Mouse (Mus musculus) midbrain, embryonic 14.5 days (tissue): ENCODE data around the gene Slc10a7. TPM values are rescaled to one million over a fixed set of nuclear protein-coding genes. Genes with fewer than 3 reads are reported as not detected.

Experiments used
- ATAC-seq: fragments of 200-750 bp; cut with Nextera tagmentation; 2 replicates; pipeline ENCODE4 v1.8.0; 2017; ENCODE audit warnings: moderate number of reproducible peaks, moderate library complexity; ENCODE audit not compliant: low FRiP score, low TSS enrichment
- DNase-seq: peaks from one replicate; pipeline ENCODE4 v3.0.0-alpha.2; 2015
- H3K27ac ChIP-seq: fragments of 300-500 bp; sonication (generic); replicated peaks from 2 replicates; pipeline ENCODE4 v1.5.1; 2014; ENCODE audit warnings: mild to moderate bottlenecking, low read depth, low read length, moderate library complexity
- H3K27me3 ChIP-seq: fragments of 300-500 bp; sonication (generic); 2 replicates; pipeline ENCODE4 v1.6.1; 2014; ENCODE audit warnings: low read length, control low read depth, mixed read lengths; ENCODE audit not compliant: control insufficient read depth, insufficient read depth
- H3K36me3 ChIP-seq: fragments of 300-500 bp; sonication (generic); 2 replicates; pipeline ENCODE4 v1.6.1; 2014; ENCODE audit warnings: low read length, control low read depth; ENCODE audit not compliant: control insufficient read depth, insufficient read depth
- H3K4me1 ChIP-seq: fragments of 300-500 bp; sonication (generic); 2 replicates; pipeline ENCODE4 v1.6.1; 2014; ENCODE audit warnings: mild to moderate bottlenecking, antibody characterized with exemption, low read length, control low read depth; ENCODE audit not compliant: control insufficient read depth, insufficient read depth
- H3K4me2 ChIP-seq: fragments of 300-500 bp; sonication (generic); 2 replicates; pipeline ENCODE4 v1.6.1; 2014; ENCODE audit warnings: mild to moderate bottlenecking, low read length, moderate library complexity
- H3K4me3 ChIP-seq: fragments of 300-500 bp; sonication (generic); replicated peaks from 2 replicates; pipeline ENCODE4 v1.5.1; 2014; ENCODE audit warnings: low read depth, low read length
- H3K9ac ChIP-seq: fragments of 300-500 bp; sonication (generic); replicated peaks from 2 replicates; pipeline ENCODE4 v1.6.1; 2014; ENCODE audit warnings: mild to moderate bottlenecking, low read length, moderate library complexity
- H3K9me3 ChIP-seq: fragments of 300-500 bp; sonication (generic); 2 replicates; pipeline ENCODE4 v1.6.1; 2016; ENCODE audit warnings: low read length, control low read depth, mixed read lengths; ENCODE audit not compliant: control insufficient read depth
- WGBS: fragments of 180-500 bp; shearing (Covaris S2); extraction: QIAGEN DNeasy Blood & Tissue Kit; methylation state at CpG from one replicate; pipeline ENCODE4 v1.1.7; 2014; 5-methylcytosine and 5-hydroxymethylcytosine counted together
- polyA plus RNA-seq: library from polyadenylated mRNA; unstranded; fragments of >200 nt; fragmentation: Nextera tagmentation; extraction: Ambion mirVana; gene quantifications from 2 replicates; pipeline ENCODE4 v1.2.1, GENCODE M21; 2014

Gene Slc10a7
- polyA plus RNA-seq, 1 experiment from 2014 or later = 9.7 TPM

DNA sequence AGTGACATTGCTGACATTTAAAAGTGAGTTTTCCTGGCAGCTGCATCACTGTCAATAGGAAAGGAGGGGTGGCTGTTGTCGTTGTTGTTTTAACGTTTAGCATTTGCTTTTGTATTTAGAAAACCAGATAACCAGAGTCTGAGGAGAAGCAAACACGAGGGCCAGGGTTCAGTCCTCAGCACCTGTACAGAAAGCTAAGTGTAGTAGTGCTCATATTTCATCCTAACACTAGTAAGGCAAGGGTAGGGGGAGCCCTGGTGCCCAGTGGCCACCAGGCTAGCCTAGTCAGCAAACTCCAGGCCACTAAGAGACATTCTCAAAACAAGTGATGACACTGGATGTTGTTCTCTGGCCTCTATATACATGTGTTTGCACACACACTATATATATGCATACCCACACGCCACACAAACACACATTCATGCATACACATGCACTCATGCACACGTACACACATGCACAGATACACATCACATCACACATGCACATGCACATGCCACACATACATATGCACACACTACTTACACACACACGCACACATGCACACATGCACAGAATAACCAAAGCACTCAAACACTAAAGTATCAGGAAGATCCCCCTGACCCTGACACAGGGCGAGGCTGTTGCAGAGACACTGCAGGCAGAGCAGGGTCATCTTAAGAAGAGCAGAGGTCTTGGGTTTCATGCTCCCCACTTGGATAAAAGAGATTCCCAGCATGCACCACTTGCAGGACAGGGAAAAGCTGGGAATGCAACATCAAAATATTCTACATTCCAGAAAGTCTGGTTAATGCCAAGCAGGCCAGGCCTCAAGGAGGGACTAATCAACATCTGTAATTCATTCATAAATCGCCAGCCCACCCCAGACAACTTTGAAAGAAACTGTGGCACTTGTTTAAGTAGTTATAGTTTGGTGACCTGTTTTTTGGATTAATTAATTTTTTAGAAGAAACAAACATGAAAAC lies 241.0 kb downstream of the Slc10a7 start:
- 87% methylated on average over 8 of the region's 8 CpGs for WGBS
- ATAC-seq = no peak

DNA sequence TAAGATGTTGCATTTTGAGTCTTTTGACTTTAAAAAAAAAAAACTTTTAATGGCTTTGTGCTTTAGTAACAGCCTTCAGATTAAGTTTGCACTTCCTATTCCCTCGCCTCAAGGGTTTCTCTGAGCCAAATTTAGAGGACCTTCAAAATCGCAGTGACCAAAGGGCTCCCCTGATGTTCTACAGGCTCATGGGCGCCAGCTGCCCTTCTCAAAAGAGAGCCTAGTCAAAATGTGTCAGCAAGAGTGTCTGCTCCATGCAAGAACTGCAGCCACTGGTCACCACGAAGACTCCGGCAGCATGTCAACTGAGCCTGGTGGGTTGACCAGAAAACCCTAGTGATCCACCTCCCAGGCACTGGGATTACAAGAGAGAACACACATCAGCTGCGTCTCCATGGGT lies 242.0 kb downstream of the Slc10a7 start:
- ATAC-seq = no peak
- WGBS = 92% methylated on average over 6 of the region's 6 CpGs
- Histone ChIP-seq H3K36me3 (no peaks in the 10 kb centered on the region), H3K9me3 (no peaks in the 10 kb centered on the region), H3K4me2 (no peak overlapping the region), H3K27ac (no peak overlapping the region), H3K27me3 (no peaks in the 10 kb centered on the region), H3K4me1 (no peaks in the 10 kb centered on the region), H3K9ac (no peak overlapping the region), H3K4me3 (no peak overlapping the region)
- DNase-seq = no peak

More for the DNA sequence above, 241.0 kb downstream of the Slc10a7 start:
- Histone ChIP-seq H3K4me1 (no peaks in the 10 kb centered on the region), H3K4me3 (no peak overlapping the region), H3K27me3 (no peaks in the 10 kb centered on the region), H3K9me3 (no peaks in the 10 kb centered on the region), H3K27ac (no peak overlapping the region), H3K9ac (no peak overlapping the region), H3K36me3 (no peaks in the 10 kb centered on the region), H3K4me2 (no peak overlapping the region)
- no peak for DNase-seq

DNA sequence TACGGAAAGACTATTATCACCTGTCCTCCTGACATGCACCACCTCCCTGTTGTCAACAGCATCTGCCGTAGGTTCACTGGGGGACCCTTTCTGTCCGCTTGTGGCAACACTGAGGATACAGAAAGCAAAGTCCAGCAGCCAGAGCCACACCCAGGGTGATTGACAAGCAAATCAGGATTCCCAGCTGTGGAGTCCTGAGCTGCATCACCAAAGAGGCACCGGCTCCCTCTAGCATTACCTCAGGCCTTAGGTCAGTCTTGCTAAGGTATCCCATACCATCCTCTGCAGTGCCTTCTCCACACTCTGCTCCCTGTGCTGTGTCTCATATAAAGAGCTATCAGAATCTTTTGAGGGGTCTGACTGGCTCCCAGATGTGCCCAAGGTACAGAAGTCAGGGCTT lies 245.8 kb downstream of the Slc10a7 start:
- Histone ChIP-seq H3K4me3 (no peak overlapping the region), H3K9me3 (no peaks in the 10 kb centered on the region), H3K36me3 (no peaks in the 10 kb centered on the region), H3K4me2 (no peak overlapping the region), H3K27ac (no peak overlapping the region), H3K4me1 (no peaks in the 10 kb centered on the region), H3K9ac (no peak overlapping the region), H3K27me3 (no peaks in the 10 kb centered on the region)
- ATAC-seq (no peak), DNase-seq (no peak)
- WGBS = 85% methylated on average over 4 of the region's 4 CpGs

DNA sequence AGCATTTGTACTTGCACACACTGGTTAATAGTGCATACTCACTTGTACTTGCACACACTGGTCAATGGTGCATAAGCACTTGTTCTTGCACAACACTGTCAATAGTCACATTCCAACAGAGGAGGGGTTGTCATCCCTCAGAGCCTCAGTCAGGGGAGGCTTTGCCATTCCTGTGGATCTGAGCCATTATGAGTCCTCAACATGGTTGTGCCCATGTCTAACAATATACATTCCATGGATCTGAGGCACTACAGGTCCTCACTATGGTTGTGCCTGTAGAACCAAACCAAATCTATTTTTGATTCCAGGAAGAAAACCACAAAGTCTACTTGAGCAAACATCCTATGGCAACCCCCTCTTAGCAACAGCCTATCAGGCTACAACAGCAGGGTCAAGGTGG lies 250.0 kb downstream of the Slc10a7 start:
- H3K9me3 ChIP-seq = no peaks in the 10 kb centered on the region
- DNase-seq = no peak
- no peak overlapping the region for H3K4me2 ChIP-seq
- H3K9ac ChIP-seq = no peak overlapping the region
- no peak overlapping the region for H3K4me3 ChIP-seq
- H3K36me3 ChIP-seq = no peaks in the 10 kb centered on the region
- H3K4me1 ChIP-seq = no peaks in the 10 kb centered on the region
- ATAC-seq = no peak
- no peaks in the 10 kb centered on the region for H3K27me3 ChIP-seq
- H3K27ac ChIP-seq = no peak overlapping the region

DNA sequence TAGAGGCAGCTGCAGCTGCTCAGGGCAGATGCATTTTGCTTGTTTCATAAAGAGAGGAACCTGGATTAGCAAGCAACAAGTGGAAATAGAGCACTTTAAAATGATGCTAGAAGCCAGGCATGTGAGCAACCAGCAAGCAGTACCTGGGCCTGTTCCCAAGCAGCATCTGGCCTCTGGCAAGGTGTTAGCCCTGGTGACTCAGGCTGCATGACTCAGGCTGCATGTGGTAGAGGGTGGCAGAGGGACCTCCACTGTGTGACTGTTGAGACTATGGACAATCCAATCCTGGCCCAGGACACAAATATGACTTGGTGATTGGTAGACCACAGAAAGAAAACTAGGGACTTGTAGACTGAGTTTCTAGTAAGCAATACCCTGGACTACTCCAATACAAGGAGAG lies 255.8 kb downstream of the Slc10a7 start:
- no peak overlapping the region for H3K9ac ChIP-seq
- no peaks in the 10 kb centered on the region for H3K36me3 ChIP-seq
- no peak overlapping the region for H3K4me3 ChIP-seq
- no peak overlapping the region for H3K27ac ChIP-seq
- ATAC-seq (no peak), DNase-seq (no peak)
- no peaks in the 10 kb centered on the region for H3K27me3 ChIP-seq
- H3K9me3 ChIP-seq = no peaks in the 10 kb centered on the region
- H3K4me1 ChIP-seq = no peaks in the 10 kb centered on the region
- H3K4me2 ChIP-seq = no peak overlapping the region

DNA sequence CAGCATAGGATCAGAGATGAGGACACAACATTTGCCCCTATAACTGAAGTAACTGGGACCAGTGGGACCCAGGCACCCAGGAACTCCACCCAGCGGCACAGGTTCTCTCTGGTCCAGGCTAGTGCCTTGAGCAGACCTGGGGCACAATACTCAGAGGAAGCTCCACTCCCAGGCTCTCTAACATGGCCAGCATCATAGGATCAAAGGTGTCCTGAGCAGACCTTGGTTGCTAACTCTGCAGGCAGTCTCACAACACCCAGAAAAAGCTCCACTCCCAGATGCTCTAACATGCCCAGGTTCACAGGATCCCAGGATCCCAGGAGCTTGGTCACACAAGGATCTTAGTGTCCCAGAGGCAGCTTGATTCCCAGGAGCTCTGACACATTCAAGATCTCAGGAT lies 256.4 kb downstream of the Slc10a7 start:
- DNase-seq (no peak), ATAC-seq (no peak)
- no peak overlapping the region for H3K4me3 ChIP-seq
- 88% methylated on average over 1 of the region's 1 CpGs for WGBS
- H3K4me1 ChIP-seq = no peaks in the 10 kb centered on the region
- H3K9me3 ChIP-seq = no peaks in the 10 kb centered on the region
- H3K36me3 ChIP-seq = no peaks in the 10 kb centered on the region
- no peaks in the 10 kb centered on the region for H3K27me3 ChIP-seq
- no peak overlapping the region for H3K9ac ChIP-seq
- no peak overlapping the region for H3K4me2 ChIP-seq
- H3K27ac ChIP-seq = no peak overlapping the region

DNA sequence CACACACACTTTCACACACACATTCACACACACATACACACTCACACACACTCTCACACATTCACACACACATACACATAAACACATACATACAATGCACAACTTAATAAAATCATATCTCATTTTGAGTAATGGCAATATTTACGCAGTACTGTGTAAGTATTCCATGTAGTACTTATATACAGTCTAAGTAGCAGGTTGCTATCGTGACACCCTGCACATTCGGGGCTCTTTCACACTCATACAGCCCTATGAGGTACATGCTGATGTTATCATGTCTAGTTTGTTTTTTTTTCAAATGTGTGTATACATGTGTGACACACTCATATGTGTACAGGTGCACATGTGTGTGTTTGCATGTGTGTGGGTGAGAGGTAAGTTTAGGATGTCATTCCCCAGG lies 261.4 kb downstream of the Slc10a7 start:
- WGBS = 94% methylated on average over 3 of the region's 3 CpGs
- no peaks in the 10 kb centered on the region for H3K27me3 ChIP-seq

DNA sequence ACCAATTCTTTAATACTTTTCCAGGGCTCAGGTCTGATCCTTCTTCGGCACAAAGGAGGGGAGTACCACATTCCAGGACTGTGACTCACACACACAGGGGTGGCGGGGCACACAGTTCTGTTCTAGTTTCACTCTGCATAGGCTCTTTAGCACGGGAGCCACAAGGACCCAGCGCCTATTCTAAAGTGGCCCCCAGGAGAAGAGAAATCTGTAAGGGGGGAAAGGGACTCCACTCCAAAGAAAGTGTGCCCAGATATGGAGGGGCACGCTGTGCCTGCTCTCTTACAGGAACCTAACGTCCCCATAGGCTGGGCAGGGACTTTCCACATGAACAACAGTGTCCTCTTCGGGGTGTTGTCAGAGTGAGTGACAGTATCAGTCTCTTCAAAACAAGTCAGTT lies 262.1 kb downstream of the Slc10a7 start:
- Histone ChIP-seq H3K9ac (no peak overlapping the region), H3K27me3 (no peaks in the 10 kb centered on the region), H3K4me1 (no peaks in the 10 kb centered on the region), H3K4me2 (no peak overlapping the region), H3K36me3 (no peaks in the 10 kb centered on the region), H3K9me3 (no peaks in the 10 kb centered on the region), H3K4me3 (no peak overlapping the region), H3K27ac (no peak overlapping the region)
- no peak for DNase-seq
- ATAC-seq = no peak
- 68% methylated on average over 7 of the region's 7 CpGs for WGBS

More for the DNA sequence above, 261.4 kb downstream of the Slc10a7 start:
- H3K4me3 ChIP-seq = no peak overlapping the region
- H3K9me3 ChIP-seq = no peaks in the 10 kb centered on the region
- no peak for DNase-seq
- no peak overlapping the region for H3K4me2 ChIP-seq
- no peak overlapping the region for H3K9ac ChIP-seq
- H3K4me1 ChIP-seq = no peaks in the 10 kb centered on the region
- H3K27ac ChIP-seq = no peak overlapping the region
- ATAC-seq = no peak
- H3K36me3 ChIP-seq = no peaks in the 10 kb centered on the region

DNA sequence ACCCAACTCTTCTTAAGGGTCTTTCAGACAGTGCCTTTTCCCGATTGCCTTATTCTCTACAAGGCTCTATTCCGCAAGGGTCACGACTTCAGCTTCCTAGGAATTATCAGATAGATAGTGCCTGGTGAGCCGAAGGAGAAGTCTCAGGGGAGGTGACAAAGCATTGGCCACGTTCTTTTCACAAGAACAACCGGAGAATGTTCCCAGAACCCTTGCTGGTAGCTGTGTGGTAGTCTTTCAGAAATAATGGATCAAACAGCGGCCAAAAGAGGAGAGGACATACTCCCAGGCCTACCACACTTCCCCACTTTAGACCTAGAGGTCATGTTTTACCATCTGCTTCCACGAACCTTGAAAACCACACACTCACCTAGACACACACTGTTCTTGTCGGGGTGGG lies 267.7 kb downstream of the Slc10a7 start:
- no peak overlapping the region for H3K4me3 ChIP-seq
- no peak overlapping the region for H3K9ac ChIP-seq
- no peaks in the 10 kb centered on the region for H3K4me1 ChIP-seq
- no peaks in the 10 kb centered on the region for H3K27me3 ChIP-seq
- H3K9me3 ChIP-seq = no peaks in the 10 kb centered on the region
- 92% methylated on average over 9 of the region's 9 CpGs for WGBS
- DNase-seq (no peak), ATAC-seq (no peak)
- H3K27ac ChIP-seq = no peak overlapping the region
- H3K4me2 ChIP-seq = no peak overlapping the region
- no peaks in the 10 kb centered on the region for H3K36me3 ChIP-seq
